ENCODE assay signal across 8 mouse cellular contexts in genomic region chr8:48109856-48110780, GRCm38 (mm10). TPM values are rescaled to one million over a fixed set of nuclear protein-coding genes. Genes with fewer than 3 reads are reported as not detected.
A peak's percentile ranks its signal among the peaks of the same experiment; 100 is the strongest.
DNase-seq lines count a peak whose midpoint lies in the region; ATAC-seq and TF ChIP-seq lines count a peak whose summit lies in the region.

No protein-coding gene starts in this region.

- H3K36me3 ChIP-seq in embryonic facial prominence, embryonic 15.5 days, result peaks cover 4% of the 10 kb centered on the region
- H3K36me3 ChIP-seq in heart, embryonic 14.5 days (ENCODE audit: control insufficient read depth, insufficient read depth, low read length), result peaks cover 18% of the 10 kb centered on the region
- 0 out of 2 replicates have a peak, but pooled peaks cover 4% of the 10 kb centered on the region for H3K36me3 ChIP-seq in liver, embryonic 15.5 days (replicated peaks)
- H3K36me3 ChIP-seq in neural tube, embryonic 12.5 days, result no peaks in the 10 kb centered on the region
- H3K36me3 ChIP-seq in stomach, postnatal 0 days (ENCODE audit: control insufficient read depth, insufficient read depth, low read length), result no peaks in the 10 kb centered on the region

- H3K27me3 ChIP-seq in embryonic facial prominence, embryonic 15.5 days, result no peaks in the 10 kb centered on the region
- no peaks in the 10 kb centered on the region for H3K27me3 ChIP-seq in heart, embryonic 14.5 days (ENCODE audit: control insufficient read depth, insufficient read depth, low read length)
- no peaks in the 10 kb centered on the region for H3K27me3 ChIP-seq in liver, embryonic 15.5 days
- H3K27me3 ChIP-seq in neural tube, embryonic 12.5 days (replicated peaks), result no peaks in the 10 kb centered on the region
- H3K27me3 ChIP-seq in stomach, postnatal 0 days (ENCODE audit: control insufficient read depth, insufficient read depth, low read length), result no peaks in the 10 kb centered on the region

- TF ChIP-seq CTCF in stomach, postnatal 0 days (IDR thresholded peaks at IDR 0.05; ENCODE audit: low read depth), result no peak

- peaks cover 7% of the 10 kb centered on the region for H3K4me1 ChIP-seq in embryonic facial prominence, embryonic 15.5 days
- peaks cover 4 to 8% of the 10 kb centered on the region in 2 experiments; a peak in 3 of 4 replicates for H3K4me1 ChIP-seq in heart, embryonic 14.5 days (ENCODE audit: control insufficient read depth in 2 of 2, insufficient read depth in 2 of 2, low read length in 2 of 2)
- peaks cover 15% of the 10 kb centered on the region for H3K4me1 ChIP-seq in liver, embryonic 15.5 days (replicated peaks)
- peaks cover 6% of the 10 kb centered on the region; the same call in 1 of the 2 replicates for H3K4me1 ChIP-seq in neural tube, embryonic 12.5 days
- no peaks in the 10 kb centered on the region for H3K4me1 ChIP-seq in stomach, postnatal 0 days (replicated peaks; ENCODE audit: control insufficient read depth, insufficient read depth)

- peak overlapping the region; percentile 85 for H3K4me2 ChIP-seq in embryonic facial prominence, embryonic 15.5 days (replicated peaks)
- peak overlapping the region; percentile 91 for H3K4me2 ChIP-seq in heart, embryonic 14.5 days (ENCODE audit: low read length)
- H3K4me2 ChIP-seq in liver, embryonic 15.5 days, result peak overlapping the region; percentile 79
- peak overlapping the region; percentile 82 for H3K4me2 ChIP-seq in neural tube, embryonic 12.5 days (replicated peaks)
- peak overlapping the region; percentile 77 for H3K4me2 ChIP-seq in stomach, postnatal 0 days (replicated peaks; ENCODE audit: low read depth)

- H3K27ac ChIP-seq in embryonic facial prominence, embryonic 15.5 days (replicated peaks), result peak overlapping the region; percentile 65
- peak overlapping the region; percentile 59 to 61 for H3K27ac ChIP-seq in heart, embryonic 14.5 days (replicated peaks in 1 of 2; ENCODE audit: control insufficient read depth in 1 of 2, insufficient read depth in 1 of 2, low read depth in 2 of 2, low read length in 2 of 2)
- H3K27ac ChIP-seq in liver, embryonic 15.5 days (replicated peaks), result no peak overlapping the region
- H3K27ac ChIP-seq in neural tube, embryonic 12.5 days, result no peak overlapping the region
- peak overlapping the region; percentile 45 for H3K27ac ChIP-seq in stomach, postnatal 0 days (replicated peaks)

- no peak for TF ChIP-seq EP300 in stomach, postnatal 0 days (optimal IDR thresholded peaks at IDR 0.05)

- H3K9me3 ChIP-seq in embryonic facial prominence, embryonic 15.5 days (replicated peaks), result peaks cover 3% of the 10 kb centered on the region
- no peaks in the 10 kb centered on the region; the same call in 1 of the 2 replicates for H3K9me3 ChIP-seq in heart, embryonic 14.5 days (ENCODE audit: control insufficient read depth, low read length)
- no peaks in the 10 kb centered on the region for H3K9me3 ChIP-seq in liver, embryonic 15.5 days (replicated peaks)
- H3K9me3 ChIP-seq in neural tube, embryonic 12.5 days, result no peaks in the 10 kb centered on the region
- H3K9me3 ChIP-seq in stomach, postnatal 0 days (ENCODE audit: control insufficient read depth, low read length), result no peaks in the 10 kb centered on the region

- DNase-seq in B cell, adult 2 months, result peak; percentile 31 to 40
- DNase-seq in adrenal gland, postnatal 36 days, result peak; percentile 75 to 83
- DNase-seq in kidney, postnatal 14 days, result peak; percentile 73
- DNase-seq in stomach, postnatal 0 days (ENCODE audit: low spot score), result peak; percentile 73

- H3K4me3 ChIP-seq in embryonic facial prominence, embryonic 15.5 days (replicated peaks), result peak overlapping the region; percentile 81
- peak overlapping the region; percentile 77 to 94 for H3K4me3 ChIP-seq in heart, embryonic 14.5 days (ENCODE audit: control insufficient read depth in 1 of 2, insufficient read depth in 1 of 2, low read depth in 1 of 2, low read length in 2 of 2)
- H3K4me3 ChIP-seq in liver, embryonic 15.5 days (replicated peaks), result peak overlapping the region; percentile 68
- H3K4me3 ChIP-seq in neural tube, embryonic 12.5 days, result peak overlapping the region; percentile 66
- H3K4me3 ChIP-seq in stomach, postnatal 0 days (ENCODE audit: low read depth, low read length), result peak overlapping the region; percentile 67

- under 1% methylated on average over 46 of the region's 61 CpGs for WGBS in embryonic facial prominence, embryonic 15.5 days
- 0% methylated on average over 57 of the region's 61 CpGs for WGBS in heart, embryonic 14.5 days
- WGBS in liver, embryonic 15.5 days (ENCODE audit: insufficient replicate concordance), result under 1% methylated on average over 61 of the region's 61 CpGs
- 1% methylated on average over 61 of the region's 61 CpGs for WGBS in neural tube, embryonic 12.5 days
- WGBS in stomach, postnatal 0 days, result under 1% methylated on average over 54 of the region's 61 CpGs

- H3K9ac ChIP-seq in embryonic facial prominence, embryonic 15.5 days, result peak overlapping the region; percentile 55
- H3K9ac ChIP-seq in heart, embryonic 14.5 days (ENCODE audit: low read length), result peak overlapping the region; percentile 79
- H3K9ac ChIP-seq in liver, embryonic 15.5 days, result peak overlapping the region; percentile 59
- peak overlapping the region; percentile 77 for H3K9ac ChIP-seq in neural tube, embryonic 12.5 days
- H3K9ac ChIP-seq in stomach, postnatal 0 days (ENCODE audit: low read length), result peak overlapping the region; percentile 68

- ATAC-seq in embryonic facial prominence, embryonic 15.5 days (ENCODE audit: insufficient number of reproducible peaks, low FRiP score, low TSS enrichment, low read depth), result peak; percentile 85
- peak; percentile 85 for ATAC-seq in heart, embryonic 14.5 days (ENCODE audit: insufficient number of reproducible peaks, insufficient read depth, low FRiP score, low read depth)
- peak; percentile 87 for ATAC-seq in liver, embryonic 15.5 days (ENCODE audit: insufficient read depth)
- peak; percentile 92 for ATAC-seq in neural tube, embryonic 12.5 days (ENCODE audit: low FRiP score, low read depth)
- peak; percentile 88 for ATAC-seq in stomach, postnatal 0 days (ENCODE audit: low FRiP score, low TSS enrichment)

RNA-seq across cellular contexts. Expression of gene Dctd, which starts 11.2 kb away (rescaled TPM):
- total RNA-seq in adrenal gland, postnatal 36 days (2021), result 1 to 10 TPM; 3.7 to 4.6 TPM
- 24.3 and 24.9 TPM in 2 replicates for polyA plus RNA-seq in embryonic facial prominence, embryonic 15.5 days (2015; fragmentation: Nextera tagmentation; extraction: Ambion mirVana)
- polyA plus RNA-seq in heart, embryonic 14.5 days (2014; fragmentation: Nextera tagmentation; extraction: Ambion mirVana), result 33.4 and 34.1 TPM in 2 replicates
- 5.5 TPM in 2 replicates for polyA plus RNA-seq in liver, embryonic 15.5 days (2015; fragmentation: Nextera tagmentation; extraction: Ambion mirVana)
- 13.1 and 13.4 TPM in 2 replicates for polyA plus RNA-seq in neural tube, embryonic 12.5 days (2016; fragmentation: Nextera tagmentation; extraction: Ambion mirVana)
- polyA plus RNA-seq in stomach, postnatal 0 days (2015; fragmentation: Nextera tagmentation; extraction: Ambion mirVana), result 7.7 and 8.4 TPM in 2 replicates

Comparison
In these comparisons a context has a peak if more than half of its experiments do, and no peak if none do; other contexts are left out.
1. H3K27ac ChIP-seq: peak in embryonic facial prominence, embryonic 15.5 days (single experiment), heart, embryonic 14.5 days (2 of 2) and stomach, postnatal 0 days (single experiment); none in liver, embryonic 15.5 days (single experiment) and neural tube, embryonic 12.5 days (single experiment).
2. Peak in every context shown above with its lines, with median percentiles within 50 percentile points of each other: DNase-seq, ATAC-seq, H3K4me2 ChIP-seq, H3K4me3 ChIP-seq and H3K9ac ChIP-seq.